Mouse (Mus musculus) liver, embryonic 12.5 days (tissue): ENCODE results near the gene Kcns1. TPM values are rescaled to one million over a fixed set of nuclear protein-coding genes. Genes with fewer than 3 reads are reported as not detected.
A peak's percentile ranks its signal among the peaks of the same experiment; 100 is the strongest.

ENCODE experiments used
- ATAC-seq: fragments of 200-750 bp; cut with Nextera tagmentation; 2 replicates; pipeline ENCODE4 v1.8.0; 2017; ENCODE audit warnings: moderate number of reproducible peaks, mild to moderate bottlenecking, moderate library complexity
- H3K27ac ChIP-seq: fragments of 300-500 bp; sonication (generic); 2 replicates; pipeline ENCODE4 v1.5.1; 2016; ENCODE audit warnings: mild to moderate bottlenecking
- H3K27me3 ChIP-seq: fragments of 300-500 bp; sonication (generic); replicated peaks from 2 replicates; pipeline ENCODE4 v1.6.1; 2016; ENCODE audit warnings: mild to moderate bottlenecking, moderate library complexity
- H3K36me3 ChIP-seq: fragments of 300-500 bp; sonication (generic); 2 replicates; pipeline ENCODE4 v1.6.1; 2016; ENCODE audit warnings: mild to moderate bottlenecking, moderate library complexity
- H3K4me1 ChIP-seq: fragments of 300-500 bp; sonication (generic); 2 replicates; pipeline ENCODE4 v1.6.1; 2016
- H3K4me2 ChIP-seq: fragments of 300-500 bp; sonication (generic); 2 replicates; pipeline ENCODE4 v1.6.1; 2016; ENCODE audit warnings: mild to moderate bottlenecking, moderate library complexity
- H3K4me3 ChIP-seq: fragments of 300-500 bp; sonication (generic); 2 replicates; pipeline ENCODE4 v1.5.1; 2016; ENCODE audit warnings: mild to moderate bottlenecking, moderate library complexity
- H3K9ac ChIP-seq: fragments of 300-500 bp; sonication (generic); 2 replicates; pipeline ENCODE4 v1.6.1; 2016; ENCODE audit warnings: mild to moderate bottlenecking, moderate library complexity
- H3K9me3 ChIP-seq: fragments of 300-500 bp; sonication (generic); replicated peaks from 2 replicates; pipeline ENCODE4 v1.6.1; 2016; ENCODE audit warnings: mild to moderate bottlenecking, moderate library complexity
- WGBS: fragments of 180-500 bp; shearing (Covaris S2); methylation state at CpG from one replicate; pipeline ENCODE4 v1.1.7; 2016; ENCODE audit not compliant: insufficient replicate concordance; 5-methylcytosine and 5-hydroxymethylcytosine counted together
- polyA plus RNA-seq: library from polyadenylated mRNA; unstranded; fragments of >200 nt; fragmentation: Nextera tagmentation; extraction: Ambion mirVana; gene quantifications from 2 replicates; pipeline ENCODE4 v1.2.1, GENCODE M21; 2016

Kcns1 gene
- polyA plus RNA-seq, 1 experiment from 2014 or later: not detected

DNA sequence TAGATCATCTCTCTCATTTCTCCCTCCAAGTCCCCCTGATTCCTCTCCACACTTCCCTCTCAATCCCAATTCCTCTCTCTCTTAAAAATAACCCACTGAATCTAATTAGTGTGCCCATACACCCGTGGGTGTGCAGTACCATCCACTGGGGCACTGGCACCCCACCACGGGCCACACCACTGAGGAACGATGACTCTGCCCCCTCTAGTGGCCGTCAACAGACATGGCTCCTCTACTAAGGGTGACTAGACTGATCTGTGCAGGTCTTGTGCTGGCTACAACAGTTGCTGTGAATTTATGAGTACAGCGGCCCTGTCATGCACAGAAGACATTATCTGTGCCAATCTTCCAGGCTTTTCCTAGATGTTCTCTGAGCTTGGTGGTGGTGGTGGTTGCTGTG lies 17.8 kb upstream of the Kcns1 start:
- Histone ChIP-seq H3K27me3 (peaks cover 7% of the 10 kb centered on the region; the same call in 1 of the 2 replicates), H3K4me3 (no peak overlapping the region), H3K9ac (no peak overlapping the region), H3K36me3 (no peaks in the 10 kb centered on the region), H3K4me1 (no peaks in the 10 kb centered on the region), H3K9me3 (no peaks in the 10 kb centered on the region), H3K4me2 (no peak overlapping the region), H3K27ac (no peak overlapping the region)
- ATAC-seq: no peak
- 22% methylated on average over 5 of the region's 5 CpGs for WGBS

- Histone ChIP-seq H3K27me3 (peaks cover 26% of the 10 kb centered on the region; the same call in 1 of the 2 replicates), H3K4me2 (no peak overlapping the region), H3K9me3 (no peaks in the 10 kb centered on the region), H3K9ac (no peak overlapping the region), H3K4me1 (no peaks in the 10 kb centered on the region), H3K4me3 (no peak overlapping the region), H3K27ac (no peak overlapping the region), H3K36me3 (no peaks in the 10 kb centered on the region)
- whole genome bisulfite sequencing: 29% methylated on average over 9 of the region's 9 CpGs
- ATAC-seq: no peak
These were observed 13.3 kb upstream of the Kcns1 start for GRCm38 (mm10) chr2:164184145-164184719.

GRCm38 (mm10) chr2:164183340-164183739 lies 12.4 kb upstream of the Kcns1 start:
- peaks cover 29% of the 10 kb centered on the region; the same call in 1 of the 2 replicates for H3K27me3 ChIP-seq
- H3K27ac ChIP-seq: no peak overlapping the region
- no peak overlapping the region for H3K4me2 ChIP-seq
- WGBS: 68% methylated on average over 9 of the region's 9 CpGs
- H3K4me3 ChIP-seq: no peak overlapping the region
- H3K9ac ChIP-seq: no peak overlapping the region
- no peaks in the 10 kb centered on the region for H3K4me1 ChIP-seq
- no peak for ATAC-seq
- no peaks in the 10 kb centered on the region for H3K9me3 ChIP-seq
- H3K36me3 ChIP-seq: no peaks in the 10 kb centered on the region

GRCm38 (mm10) chr2:164182692-164183255 lies 11.9 kb upstream of the Kcns1 start, which contains the start of gene Wfdc5:
Gene Wfdc5, minus strand, starts transcription at chr2:164182742.
- 56% methylated on average over 7 of the region's 7 CpGs for WGBS
- Histone ChIP-seq H3K4me3 (no peak within 1 kb of the TSS), H3K9me3 (no peaks in the 10 kb centered on the region), H3K36me3 (no peaks in the 10 kb centered on the region), H3K4me1 (no peaks in the 10 kb centered on the region), H3K4me2 (no peak within 1 kb of the TSS), H3K27ac (no peak within 1 kb of the TSS), H3K27me3 (peaks cover 31% of the 10 kb centered on the region; the same call in 1 of the 2 replicates), H3K9ac (no peak within 1 kb of the TSS)
- no peak for ATAC-seq

DNA sequence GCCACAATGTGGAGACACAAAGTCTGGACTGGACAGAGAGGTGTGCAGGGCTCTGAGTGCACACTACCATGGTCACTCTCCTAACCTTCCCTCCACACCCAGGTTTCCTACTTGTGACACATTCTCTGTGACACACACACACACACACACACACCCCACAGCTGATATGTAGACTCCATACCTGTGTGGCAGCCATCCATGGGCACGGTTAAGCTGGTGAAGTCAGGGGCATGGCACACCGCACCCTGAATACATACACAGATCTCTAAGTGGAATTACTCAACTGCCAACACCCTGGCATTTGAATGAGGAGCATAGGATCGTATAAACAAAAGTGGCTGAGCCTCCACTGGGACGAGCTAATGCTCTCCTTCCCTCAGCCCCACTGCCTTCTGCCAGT lies 9.9 kb upstream of the Kcns1 start:
- Histone ChIP-seq H3K9me3 (no peaks in the 10 kb centered on the region), H3K4me2 (no peak overlapping the region), H3K4me1 (no peaks in the 10 kb centered on the region), H3K36me3 (no peaks in the 10 kb centered on the region), H3K4me3 (no peak overlapping the region), H3K27me3 (peaks cover 31% of the 10 kb centered on the region; the same call in 1 of the 2 replicates), H3K27ac (no peak overlapping the region), H3K9ac (no peak overlapping the region)
- no peak for ATAC-seq
- 69% methylated on average over 4 of the region's 4 CpGs for WGBS

DNA sequence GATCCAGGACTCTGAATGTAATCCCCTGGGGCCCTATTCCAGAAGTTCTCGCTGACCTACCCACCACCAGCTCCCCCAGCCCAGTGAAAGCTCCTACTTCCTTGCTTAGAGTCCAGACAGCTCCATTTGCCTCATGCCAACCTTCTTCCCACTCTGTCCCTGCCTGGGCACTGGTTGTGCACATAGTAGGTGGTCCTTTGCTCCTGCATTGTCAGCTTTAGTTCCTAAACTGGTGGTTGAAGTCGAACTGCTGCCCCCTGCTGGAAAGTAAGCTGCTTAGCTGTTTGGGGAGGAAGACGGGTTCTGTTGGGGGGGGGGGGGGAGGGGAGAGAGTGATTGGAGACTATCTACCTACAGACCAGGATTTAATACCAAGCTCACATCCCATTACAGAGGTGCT lies 9.2 kb upstream of the Kcns1 start:
- ATAC-seq: no peak
- Histone ChIP-seq H3K9ac (no peak overlapping the region), H3K27me3 (peaks cover 28% of the 10 kb centered on the region; the same call in 1 of the 2 replicates), H3K4me3 (no peak overlapping the region), H3K27ac (no peak overlapping the region), H3K36me3 (no peaks in the 10 kb centered on the region), H3K4me2 (no peak overlapping the region), H3K4me1 (no peaks in the 10 kb centered on the region), H3K9me3 (no peaks in the 10 kb centered on the region)
- WGBS: 38% methylated on average over 3 of the region's 3 CpGs

DNA sequence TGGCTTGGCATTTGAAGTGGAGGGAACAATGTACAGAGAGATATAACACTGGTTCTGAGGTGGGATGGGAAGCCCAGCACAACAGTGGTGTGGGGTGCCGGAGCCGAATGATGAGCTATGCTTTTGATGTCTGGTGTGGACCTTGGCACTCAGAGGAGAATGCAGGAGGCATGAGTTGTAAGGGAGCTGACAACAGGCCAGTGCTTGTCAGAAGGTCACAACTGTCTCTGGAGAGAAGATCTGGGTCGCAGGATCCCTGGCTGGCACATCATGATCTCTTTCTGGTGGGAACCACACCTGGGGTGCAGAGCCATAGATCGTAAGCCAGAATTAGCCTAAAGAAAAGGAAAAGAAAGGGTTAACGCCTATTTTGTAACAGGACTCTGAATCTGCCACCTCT lies 6.9 kb upstream of the Kcns1 start:
- peaks cover 36% of the 10 kb centered on the region for H3K27me3 ChIP-seq
- H3K4me3 ChIP-seq: no peak overlapping the region
- no peak for ATAC-seq
- H3K4me1 ChIP-seq: no peaks in the 10 kb centered on the region
- no peaks in the 10 kb centered on the region for H3K9me3 ChIP-seq
- no peaks in the 10 kb centered on the region for H3K36me3 ChIP-seq
- WGBS: 69% methylated on average over 5 of the region's 5 CpGs
- no peak overlapping the region for H3K9ac ChIP-seq
- no peak overlapping the region for H3K4me2 ChIP-seq
- H3K27ac ChIP-seq: no peak overlapping the region

GRCm38 (mm10) chr2:164175850-164176249 lies 4.9 kb upstream of the Kcns1 start:
- Histone ChIP-seq H3K4me2 (no peak overlapping the region), H3K4me3 (no peak overlapping the region), H3K4me1 (peaks cover 5% of the 10 kb centered on the region; the same call in 1 of the 2 replicates), H3K36me3 (no peaks in the 10 kb centered on the region), H3K9me3 (no peaks in the 10 kb centered on the region), H3K27ac (no peak overlapping the region), H3K9ac (no peak overlapping the region), H3K27me3 (peaks cover 41% of the 10 kb centered on the region)
- 64% methylated on average over 3 of the region's 3 CpGs for WGBS
- no peak for ATAC-seq

- Histone ChIP-seq H3K36me3 (no peaks in the 10 kb centered on the region), H3K4me2 (no peak overlapping the region), H3K27me3 (peaks cover 49% of the 10 kb centered on the region), H3K9ac (no peak overlapping the region), H3K9me3 (no peaks in the 10 kb centered on the region), H3K27ac (no peak overlapping the region), H3K4me1 (peaks cover 8% of the 10 kb centered on the region; the same call in 1 of the 2 replicates), H3K4me3 (no peak overlapping the region)
- WGBS: 53% methylated on average over 8 of the region's 8 CpGs
- ATAC-seq: no peak
These were observed 3.9 kb upstream of the Kcns1 start for GRCm38 (mm10) chr2:164174649-164175395.

- H3K9me3 ChIP-seq: no peaks in the 10 kb centered on the region
- H3K4me2 ChIP-seq: no peak overlapping the region
- peaks cover 61% of the 10 kb centered on the region for H3K27me3 ChIP-seq
- peaks cover 10% of the 10 kb centered on the region for H3K4me1 ChIP-seq
- 51% methylated on average over 3 of the region's 3 CpGs for WGBS
- no peak for ATAC-seq
- no peak overlapping the region for H3K9ac ChIP-seq
- no peak overlapping the region for H3K27ac ChIP-seq
- no peaks in the 10 kb centered on the region for H3K36me3 ChIP-seq
- H3K4me3 ChIP-seq: no peak overlapping the region
These were observed 2.5 kb upstream of the Kcns1 start for GRCm38 (mm10) chr2:164173394-164173793.

DNA sequence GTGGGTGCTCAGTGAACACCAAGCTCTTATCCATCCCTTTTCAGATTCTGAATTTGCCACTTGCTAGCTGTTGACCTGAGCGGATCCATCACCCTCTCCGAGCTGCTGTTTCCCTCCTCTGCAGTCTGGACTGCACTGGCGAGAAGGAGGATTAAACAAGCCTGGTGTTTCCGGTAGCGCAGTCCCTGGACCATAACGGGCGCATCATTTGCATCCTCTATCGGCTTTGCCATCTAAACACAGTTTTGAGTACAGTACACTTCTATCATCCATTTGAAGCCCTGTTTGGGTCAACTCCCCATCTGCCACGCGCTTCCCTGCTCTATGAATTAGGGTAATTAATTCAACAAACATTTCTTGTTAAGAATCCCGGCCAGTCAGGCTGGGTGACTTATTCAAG lies 587 bp downstream of the Kcns1 start:
- Histone ChIP-seq H3K36me3 (no peaks in the 10 kb centered on the region), H3K27me3 (peaks cover 89% of the 10 kb centered on the region), H3K9me3 (no peaks in the 10 kb centered on the region), H3K4me3 (no peak overlapping the region), H3K27ac (no peak overlapping the region), H3K4me1 (peaks cover 14% of the 10 kb centered on the region), H3K4me2 (no peak overlapping the region), H3K9ac (no peak overlapping the region)
- WGBS: 17% methylated on average over 11 of the region's 11 CpGs
- no peak for ATAC-seq

DNA sequence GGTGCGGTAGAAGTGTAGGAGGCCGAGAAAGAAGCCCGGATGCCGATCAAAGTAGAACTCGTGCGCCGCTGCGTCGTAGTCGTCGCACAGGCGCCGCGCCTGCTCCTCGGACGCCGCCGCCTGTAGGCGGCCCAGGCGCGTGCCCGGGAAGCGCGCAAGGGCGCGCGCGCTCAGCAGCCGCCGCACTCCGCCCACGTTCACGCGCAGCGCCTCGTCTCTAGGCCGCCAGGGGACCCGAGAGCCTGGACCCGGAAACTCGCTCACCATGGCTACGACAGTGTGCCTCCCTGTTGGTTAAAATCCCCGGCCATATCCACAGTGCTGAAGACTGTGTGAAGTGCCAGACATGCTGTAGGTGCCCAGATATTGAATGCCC lies 2.4 kb downstream of the Kcns1 start:
- Histone ChIP-seq H3K9ac (no peak overlapping the region), H3K4me3 (peak overlapping the region; percentile 29), H3K4me2 (peak overlapping the region; percentile 51), H3K36me3 (no peaks in the 10 kb centered on the region), H3K27me3 (peaks cover 90% of the 10 kb centered on the region), H3K4me1 (peaks cover 14% of the 10 kb centered on the region), H3K9me3 (no peaks in the 10 kb centered on the region), H3K27ac (no peak overlapping the region)
- 13% methylated on average over 41 of the region's 42 CpGs for WGBS
- no peak for ATAC-seq
